Mouse (Mus musculus) midbrain, embryonic 14.5 days (tissue): Measurements from ENCODE around the gene Spata31d1b. TPM values are rescaled to one million over a fixed set of nuclear protein-coding genes. Genes with fewer than 3 reads are reported as not detected.

Experiments
- polyA plus RNA-seq: library from polyadenylated mRNA; unstranded; fragments of >200 nt; fragmentation: Nextera tagmentation; extraction: Ambion mirVana; gene quantifications from 2 replicates; pipeline ENCODE4 v1.2.1, GENCODE M21; 2014

Spata31d1b gene
- polyA plus RNA-seq, 1 experiment from 2014 or later = not detected

Other genes with a start within 250 kb of the Spata31d1b start
- gene Agtpbp1, start 127.1 kb upstream of the Spata31d1b start, polyA plus RNA-seq = 82.6 and 84.2 TPM in 2 replicates
- gene Naa35, start 127.0 kb upstream of the Spata31d1b start, polyA plus RNA-seq = 153 and 173 TPM in 2 replicates
- 27.5 and 46.0 TPM in 2 replicates for gene Golm1, start 36.5 kb upstream of the Spata31d1b start, polyA plus RNA-seq
- not detected in 2 replicates for gene 4921517D22Rik, start 18.2 kb upstream of the Spata31d1b start, polyA plus RNA-seq
- 0.19 TPM in 1 of 2 replicates, not detected in the other for gene Spata31d1a, start 2.0 kb upstream of the Spata31d1b start, polyA plus RNA-seq
- gene Spata31d1d, start 19.5 kb downstream of the Spata31d1b start, polyA plus RNA-seq = not detected in 2 replicates
- 0.07 and 0.30 TPM in 2 replicates for gene 1700014D04Rik, start 34.5 kb downstream of the Spata31d1b start, polyA plus RNA-seq
- gene Isca1, start 57.5 kb downstream of the Spata31d1b start, polyA plus RNA-seq = 171 and 194 TPM in 2 replicates
- not detected in 2 replicates for gene Gm49354, start 70.0 kb downstream of the Spata31d1b start, polyA plus RNA-seq
- 34.3 and 50.4 TPM in 2 replicates for gene Tut7, start 110.9 kb downstream of the Spata31d1b start, polyA plus RNA-seq